Mouse (Mus musculus) lung, adult 2 months (tissue): ENCODE measurements around the gene Paxbp1.

Experiments used
- CTCF ChIP-seq: fragments of 200-500 bp; IDR thresholded peaks from 2 replicates; pipeline ENCODE4 v1.5.1; 2011; ENCODE audit warnings: mild to moderate bottlenecking, low read length, control low read depth; ENCODE audit not compliant: insufficient read depth
- POLR2A ChIP-seq: fragments of 200-500 bp; IDR thresholded peaks from 2 replicates; pipeline ENCODE4 v1.6.1; 2011; ENCODE audit warnings: low read depth, mild to moderate bottlenecking, control low read depth, low read length, borderline replicate concordance; ENCODE audit errors: extremely low read depth

DNA sequence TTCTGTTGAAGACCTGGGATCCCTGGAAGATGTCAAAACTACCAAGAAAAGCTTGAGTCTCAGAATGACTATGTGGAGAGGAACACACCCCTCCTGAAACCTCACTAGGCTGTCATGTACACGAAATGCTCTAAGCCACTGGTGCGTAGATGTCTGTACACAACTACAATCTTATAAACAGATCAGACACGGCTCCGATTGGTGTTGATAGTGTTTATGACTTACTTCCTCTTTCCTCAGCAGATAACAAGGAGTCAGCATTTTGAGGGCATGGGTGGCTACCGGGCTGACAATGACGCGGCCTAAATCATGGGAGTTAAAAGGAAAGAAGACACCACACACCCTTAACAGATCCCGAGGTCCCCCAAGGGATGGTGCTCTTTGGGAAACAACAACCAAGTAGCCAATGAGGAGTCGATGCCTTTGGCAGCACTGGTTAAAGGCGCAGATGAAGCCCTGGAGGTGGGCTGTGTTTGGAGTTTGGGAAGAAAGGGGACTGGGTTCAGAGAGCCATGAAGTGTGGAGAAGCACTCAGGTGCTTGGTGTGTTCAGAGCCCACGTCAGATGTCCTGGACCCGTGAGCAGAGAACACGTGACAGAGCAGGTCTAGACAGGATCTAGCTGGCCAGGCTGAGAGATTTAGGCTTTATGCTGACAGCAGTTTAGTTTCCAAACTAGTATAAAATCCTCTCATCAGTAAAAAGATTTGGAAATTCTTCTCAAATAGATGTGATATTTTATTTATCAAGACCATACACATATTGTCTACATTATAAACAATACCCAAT lies 17.4 kb upstream of the Paxbp1 start:
- TF ChIP-seq CTCF (no peak), POLR2A (no peak)
